Mouse (Mus musculus) heart, adult 2 months (tissue): ENCODE measurements around the gene Efna3. TPM values are rescaled to one million over a fixed set of nuclear protein-coding genes. Genes with fewer than 3 reads are reported as not detected.

Experiments used
- DNase-seq, 2 experiments: peaks; one replicate each; pipeline ENCODE4 v3.0.0; 2021
- H3K27ac ChIP-seq: fragments of 200-600 bp; 2 replicates; pipeline ENCODE4 v1.8.1; 2022
- H3K27me3 ChIP-seq: fragments of 200-500 bp; 2 replicates; pipeline ENCODE4 v1.6.1; 2012; ENCODE audit warnings: mild to moderate bottlenecking, low read length, inconsistent platforms, mixed read lengths; ENCODE audit not compliant: control insufficient read depth, insufficient read depth
- H3K36me3 ChIP-seq: fragments of 200-500 bp; 2 replicates; pipeline ENCODE4 v1.6.1; 2012; ENCODE audit warnings: low read length, inconsistent platforms; ENCODE audit not compliant: control insufficient read depth, insufficient read depth
- H3K4me1 ChIP-seq: fragments of 200-500 bp; 2 replicates; pipeline ENCODE4 v1.6.1; 2011; ENCODE audit warnings: low read length; ENCODE audit not compliant: control insufficient read depth, insufficient read depth
- H3K4me3 ChIP-seq: fragments of 200-600 bp; 2 replicates; pipeline ENCODE4 v1.8.1; 2022
- H3K79me2 ChIP-seq: fragments of 200-500 bp; replicated peaks from 2 replicates; pipeline ENCODE4 v1.6.1; 2012; ENCODE audit warnings: mild to moderate bottlenecking, inconsistent platforms, low read length, moderate library complexity, mixed read lengths; ENCODE audit not compliant: control insufficient read depth, insufficient read depth
- H3K9ac ChIP-seq: fragments of 200-500 bp; 2 replicates; pipeline ENCODE4 v1.6.1; 2012; ENCODE audit warnings: low read depth, mild to moderate bottlenecking, control low read depth, inconsistent platforms, low read length, mixed read lengths
- CTCF ChIP-seq: fragments of 200-600 bp; IDR thresholded peaks from 2 replicates; pipeline ENCODE4 v1.8.1; 2022; ENCODE audit warnings: antibody characterized with exemption, mild to moderate bottlenecking, moderate library complexity
- EP300 ChIP-seq: fragments of 200-500 bp; IDR thresholded peaks from 2 replicates; pipeline ENCODE4 v1.6.1; 2011; ENCODE audit warnings: low read depth, low read length, control low read depth; ENCODE audit not compliant: insufficient read depth
- POLR2A ChIP-seq: fragments of 200-500 bp; IDR thresholded peaks from 2 replicates; pipeline ENCODE4 v1.6.1; 2011; ENCODE audit warnings: mild to moderate bottlenecking, low read depth, low read length, control low read depth; ENCODE audit not compliant: insufficient read depth
- WGBS: fragments of 180-500 bp; shearing (Covaris S2); methylation state at CpG from one replicate; pipeline ENCODE4 v1.1.7; 2018; 5-methylcytosine and 5-hydroxymethylcytosine counted together
- intact Hi-C: fragments of 180-260 bp; cut with DNase I; formaldehyde crosslinking; loops from one replicate; pipeline ENCODE4 v1.15.1; 2025
- polyA plus RNA-seq: library from polyadenylated mRNA; depleted of rRNA; stranded (reverse); fragments of >200 nt; gene quantifications from 2 replicates; pipeline ENCODE4 v1.2.3, GENCODE M21; 2012
- total RNA-seq, 2 experiments: library from RNA; stranded (reverse); gene quantifications; 2 replicates each; pipeline ENCODE4 v1.2.3; 2021

Efna3 gene
- total and polyA plus RNA-seq, 3 experiments, result not detected

GRCm38 (mm10) chr3:89349869-89350501, 27.2 kb upstream of the Efna3 start, which contains the start of gene Adam15:
Gene Adam15, minus strand, starts transcription at chr3:89349996.
- Histone ChIP-seq H3K4me3 (peak within 1 kb of the TSS; percentile 79), H3K4me1 (peaks cover 7% of the 10 kb centered on the region), H3K9ac (peak within 1 kb of the TSS; percentile 75), H3K79me2 (no peaks in the 10 kb centered on the region), H3K27ac (peak within 1 kb of the TSS; percentile 87), H3K36me3 (no peaks in the 10 kb centered on the region), H3K27me3 (no peaks in the 10 kb centered on the region)
- 2% methylated on average over 56 of the region's 59 CpGs for WGBS
- intact Hi-C loops, result loop anchor here (2.0 kb wide), 1 partner anchor 71 kb away; no protein-coding TSS in a partner anchor
- TF ChIP-seq POLR2A, result peak; percentile 68; the same call in 1 of the 2 replicates
- no peak for TF ChIP-seq EP300
- DNase-seq, result peak; percentile 92 to 96

GRCm38 (mm10) chr3:89348911-89349868, 26.4 kb upstream of the Efna3 start:
- 3% methylated on average over 38 of the region's 38 CpGs for WGBS
- intact Hi-C loops, result loop anchor here (2.0 kb wide), 1 partner anchor 70 kb away; no protein-coding TSS in a partner anchor
- Histone ChIP-seq H3K27me3 (no peaks in the 10 kb centered on the region), H3K79me2 (no peaks in the 10 kb centered on the region), H3K4me1 (peaks cover 5% of the 10 kb centered on the region), H3K27ac (peak overlapping the region; percentile 87), H3K9ac (peak overlapping the region; percentile 75), H3K4me3 (peak overlapping the region; percentile 79), H3K36me3 (no peaks in the 10 kb centered on the region)
- TF ChIP-seq POLR2A (peak; percentile 44), CTCF (no peak), EP300 (peak; percentile 50; the same call in 1 of the 2 replicates)
- DNase-seq, result peak; percentile 80 to 83

- Histone ChIP-seq H3K4me1 (peaks cover 5% of the 10 kb centered on the region), H3K27ac (peak overlapping the region; percentile 87), H3K36me3 (no peaks in the 10 kb centered on the region), H3K4me3 (peak overlapping the region; percentile 79), H3K9ac (peak overlapping the region; percentile 26), H3K27me3 (no peaks in the 10 kb centered on the region), H3K79me2 (no peaks in the 10 kb centered on the region)
- peak; percentile 51 to 57 for DNase-seq
- TF ChIP-seq EP300, result peak; percentile 77
- TF ChIP-seq POLR2A, result 0 out of 2 replicates have a peak, but pooled peaks have one; percentile 24
- no peak for TF ChIP-seq CTCF
- 25% methylated on average over 1 of the region's 1 CpGs for WGBS
- intact Hi-C loops, result loop anchor here (2.0 kb wide), 1 partner anchor 69 kb away; no protein-coding TSS in a partner anchor
These were observed 25.2 kb upstream of the Efna3 start for GRCm38 (mm10) chr3:89347916-89348315.

GRCm38 (mm10) chr3:89346815-89347540, 24.2 kb upstream of the Efna3 start:
- Histone ChIP-seq H3K27me3 (no peaks in the 10 kb centered on the region), H3K9ac (no peak overlapping the region), H3K4me1 (peaks cover 5% of the 10 kb centered on the region), H3K4me3 (no peak overlapping the region; the same call in 1 of the 2 replicates), H3K36me3 (no peaks in the 10 kb centered on the region), H3K79me2 (no peaks in the 10 kb centered on the region), H3K27ac (peak overlapping the region; percentile 87)
- peak; percentile 48 for DNase-seq
- WGBS, result 73% methylated on average over 10 of the region's 10 CpGs
- intact Hi-C loops, result no loop called here
- TF ChIP-seq EP300 (no peak), POLR2A (no peak), CTCF (no peak)

GRCm38 (mm10) chr3:89343279-89343678, 20.5 kb upstream of the Efna3 start:
- no peak for TF ChIP-seq POLR2A
- no peak for TF ChIP-seq CTCF
- no peak for TF ChIP-seq EP300

More at GRCm38 (mm10) chr3:89343279-89343678, 20.5 kb upstream of the Efna3 start:
- WGBS, result 79% methylated on average over 7 of the region's 7 CpGs
- H3K9ac ChIP-seq, result no peak overlapping the region
- intact Hi-C loops, result loop anchor here (5.0 kb wide), 1 partner anchor 344 kb away; no protein-coding TSS in a partner anchor
- peaks cover 5% of the 10 kb centered on the region for H3K4me1 ChIP-seq
- H3K4me3 ChIP-seq, result no peak overlapping the region
- no peaks in the 10 kb centered on the region for H3K36me3 ChIP-seq
- H3K27me3 ChIP-seq, result no peaks in the 10 kb centered on the region
- H3K27ac ChIP-seq, result no peak overlapping the region
- no peak for DNase-seq
- no peaks in the 10 kb centered on the region for H3K79me2 ChIP-seq
